ENCODE assay signal across 26 mouse cellular contexts in genomic region chr8:107726716-107727115, GRCm38 (mm10).
DNase-seq lines count a peak whose midpoint lies in the region; ATAC-seq and TF ChIP-seq lines count a peak whose summit lies in the region.
"Had no signal": no experiment of that assay in that cellular context is flagged by ENCODE, and none has a peak within 500 bp of the region (broad histone marks: within the 10 kb centered on the region; RNA-seq: fewer than 3 reads in every experiment).

No protein-coding gene starts in this region.

- no peak for ATAC-seq in forebrain, embryonic 14.5 days
- ATAC-seq in liver, embryonic 12.5 days: no peak
- ATAC-seq: forebrain, embryonic 13.5 days; intestine, postnatal 0 days; Patski had no signal

- no peaks in the 10 kb centered on the region for H3K36me3 ChIP-seq in forebrain, embryonic 14.5 days (ENCODE audit: control insufficient read depth, insufficient read depth, low read length)
- H3K36me3 ChIP-seq in forebrain, embryonic 10.5 days (replicated peaks): no peaks in the 10 kb centered on the region
- no peaks in the 10 kb centered on the region for H3K36me3 ChIP-seq in liver, adult 2 months (ENCODE audit: control insufficient read depth, insufficient read depth, low read length)
- H3K36me3 ChIP-seq in liver, embryonic 12.5 days: no peaks in the 10 kb centered on the region
- H3K36me3 ChIP-seq: embryonic facial prominence, embryonic 12.5 days; embryonic facial prominence, embryonic 15.5 days; G1E; heart, embryonic 10.5 days; heart, embryonic 13.5 days; hindbrain, embryonic 12.5 days; hindbrain, embryonic 15.5 days had no signal

- H3K4me2 ChIP-seq in forebrain, embryonic 14.5 days (ENCODE audit: low read length): no peak overlapping the region
- H3K4me2 ChIP-seq in liver, embryonic 12.5 days: no peak overlapping the region
- H3K4me2 ChIP-seq: embryonic facial prominence, embryonic 12.5 days; embryonic facial prominence, embryonic 15.5 days; forebrain, embryonic 13.5 days; heart, embryonic 13.5 days; hindbrain, embryonic 12.5 days; hindbrain, embryonic 15.5 days had no signal

- no peak for TF ChIP-seq POLR2A in liver, adult 2 months (IDR thresholded peaks at IDR 0.05; ENCODE audit: extremely low read depth, insufficient read depth, low read length)

- H3K9ac ChIP-seq in forebrain, embryonic 14.5 days (ENCODE audit: low read length): no peak overlapping the region
- H3K9ac ChIP-seq in liver, adult 2 months (ENCODE audit: low read depth, low read length): no peak overlapping the region
- H3K9ac ChIP-seq in liver, embryonic 12.5 days: no peak overlapping the region
- H3K9ac ChIP-seq: embryonic facial prominence, embryonic 12.5 days; embryonic facial prominence, embryonic 15.5 days; forebrain, embryonic 13.5 days; heart, embryonic 13.5 days; hindbrain, embryonic 12.5 days; hindbrain, embryonic 15.5 days had no signal

- H3K27ac ChIP-seq in forebrain, embryonic 14.5 days (ENCODE audit: low read depth, low read length): no peak overlapping the region
- no peak overlapping the region for H3K27ac ChIP-seq in forebrain, embryonic 10.5 days
- H3K27ac ChIP-seq in liver, adult 2 months (replicated peaks; ENCODE audit: insufficient read depth, low read depth, low read length): no peak overlapping the region
- H3K27ac ChIP-seq in liver, embryonic 12.5 days: no peak overlapping the region
- H3K27ac ChIP-seq: embryonic facial prominence, embryonic 12.5 days; embryonic facial prominence, embryonic 15.5 days; forebrain, embryonic 13.5 days; heart, embryonic 10.5 days; heart, embryonic 13.5 days; hindbrain, embryonic 12.5 days; hindbrain, embryonic 15.5 days had no signal

- TF ChIP-seq CTCF in liver, adult 2 months (IDR thresholded peaks at IDR 0.05; ENCODE audit: low read depth, low read length): no peak

- no peaks in the 10 kb centered on the region for H3K9me3 ChIP-seq in forebrain, embryonic 14.5 days (replicated peaks; ENCODE audit: control insufficient read depth, low read length)
- no peaks in the 10 kb centered on the region for H3K9me3 ChIP-seq in forebrain, embryonic 10.5 days
- H3K9me3 ChIP-seq in liver, embryonic 12.5 days (replicated peaks): no peaks in the 10 kb centered on the region
- H3K9me3 ChIP-seq: embryonic facial prominence, embryonic 12.5 days; embryonic facial prominence, embryonic 15.5 days; forebrain, embryonic 13.5 days; heart, embryonic 10.5 days; hindbrain, embryonic 12.5 days; hindbrain, embryonic 15.5 days had no signal

- H3K79me2 ChIP-seq in liver, adult 2 months (ENCODE audit: control insufficient read depth, insufficient read depth, low read length): no peaks in the 10 kb centered on the region

- no peaks in the 10 kb centered on the region for H3K27me3 ChIP-seq in forebrain, embryonic 14.5 days (replicated peaks; ENCODE audit: control insufficient read depth, insufficient read depth, low read length)
- H3K27me3 ChIP-seq in forebrain, embryonic 10.5 days (ENCODE audit: poor library complexity, severe bottlenecking): no peaks in the 10 kb centered on the region
- no peaks in the 10 kb centered on the region for H3K27me3 ChIP-seq in liver, adult 2 months (ENCODE audit: control insufficient read depth, insufficient read depth, low read length)
- no peaks in the 10 kb centered on the region for H3K27me3 ChIP-seq in liver, embryonic 12.5 days (replicated peaks)
- H3K27me3 ChIP-seq: CH12.LX; embryonic facial prominence, embryonic 12.5 days; embryonic facial prominence, embryonic 15.5 days; forebrain, embryonic 13.5 days; heart, embryonic 13.5 days; hindbrain, embryonic 12.5 days; hindbrain, embryonic 15.5 days; Patski had no signal

- WGBS in forebrain, embryonic 14.5 days: 94% methylated on average over 1 of the region's 1 CpGs
- WGBS in forebrain, embryonic 10.5 days: 96% methylated on average over 1 of the region's 1 CpGs
- WGBS in liver, adult 2 months: 93% methylated on average over 1 of the region's 1 CpGs
- WGBS in liver, embryonic 12.5 days (ENCODE audit: insufficient replicate concordance): 63% methylated on average over 1 of the region's 1 CpGs

- H3K4me3 ChIP-seq in forebrain, embryonic 14.5 days (ENCODE audit: low read depth, low read length): no peak overlapping the region
- no peak overlapping the region for H3K4me3 ChIP-seq in forebrain, embryonic 10.5 days
- no peak overlapping the region for H3K4me3 ChIP-seq in liver, adult 2 months (ENCODE audit: insufficient read depth, low read depth, low read length)
- H3K4me3 ChIP-seq in liver, embryonic 12.5 days: no peak overlapping the region
- H3K4me3 ChIP-seq: embryonic facial prominence, embryonic 12.5 days; embryonic facial prominence, embryonic 15.5 days; forebrain, embryonic 13.5 days; heart, embryonic 10.5 days; heart, embryonic 13.5 days; hindbrain, embryonic 12.5 days; hindbrain, embryonic 15.5 days had no signal

- H3K4me1 ChIP-seq in forebrain, embryonic 14.5 days (ENCODE audit: control insufficient read depth, insufficient read depth, low read length): no peaks in the 10 kb centered on the region
- H3K4me1 ChIP-seq in forebrain, embryonic 10.5 days: no peaks in the 10 kb centered on the region
- no peaks in the 10 kb centered on the region for H3K4me1 ChIP-seq in liver, adult 2 months (ENCODE audit: control insufficient read depth, insufficient read depth, low read length)
- H3K4me1 ChIP-seq in liver, embryonic 12.5 days: no peaks in the 10 kb centered on the region
- H3K4me1 ChIP-seq: embryonic facial prominence, embryonic 12.5 days; embryonic facial prominence, embryonic 15.5 days; forebrain, embryonic 13.5 days; heart, embryonic 10.5 days; heart, embryonic 13.5 days; hindbrain, embryonic 12.5 days; hindbrain, embryonic 15.5 days had no signal

- DNase-seq in forebrain, embryonic 14.5 days (ENCODE audit: low spot score): peak; percentile 31
- no peak for DNase-seq in forebrain, embryonic 10.5 days (ENCODE audit: extremely low spot score, low spot score)
- DNase-seq in liver, adult 2 months (ENCODE audit: extremely low read depth, low read depth, low spot score): peak; percentile 32
- DNase-seq in adipocyte (ENCODE audit: low spot score): peak; percentile 48
- no peak for DNase-seq in kidney, postnatal 25 days
- DNase-seq: adrenal gland, adult 2 months; adrenal gland, postnatal 36 days; B cell, adult 2 months; cerebellum, adult 11 months; cerebellum, adult 2 months; cerebellum, adult 9-11 months; cerebellum, postnatal 25 days; gastrocnemius, postnatal 25 days; heart, adult 18-20 months had no signal

Comparison
In these comparisons a context has a peak if more than half of its experiments do, and no peak if none do; other contexts are left out.
1. DNase-seq: peak in forebrain, embryonic 14.5 days (single experiment), liver, adult 2 months (single experiment) and adipocyte (single experiment); none in forebrain, embryonic 10.5 days (single experiment) and kidney, postnatal 25 days (0 of 2).